Mouse (Mus musculus): ENCODE data around the gene Eme1. TPM values are rescaled to one million over a fixed set of nuclear protein-coding genes. Genes with fewer than 3 reads are reported as not detected.

Eme1 gene
- polyA plus RNA-seq (2012; rRNA removed), result 0.55 and 0.58 TPM in 2 replicates

DNA sequence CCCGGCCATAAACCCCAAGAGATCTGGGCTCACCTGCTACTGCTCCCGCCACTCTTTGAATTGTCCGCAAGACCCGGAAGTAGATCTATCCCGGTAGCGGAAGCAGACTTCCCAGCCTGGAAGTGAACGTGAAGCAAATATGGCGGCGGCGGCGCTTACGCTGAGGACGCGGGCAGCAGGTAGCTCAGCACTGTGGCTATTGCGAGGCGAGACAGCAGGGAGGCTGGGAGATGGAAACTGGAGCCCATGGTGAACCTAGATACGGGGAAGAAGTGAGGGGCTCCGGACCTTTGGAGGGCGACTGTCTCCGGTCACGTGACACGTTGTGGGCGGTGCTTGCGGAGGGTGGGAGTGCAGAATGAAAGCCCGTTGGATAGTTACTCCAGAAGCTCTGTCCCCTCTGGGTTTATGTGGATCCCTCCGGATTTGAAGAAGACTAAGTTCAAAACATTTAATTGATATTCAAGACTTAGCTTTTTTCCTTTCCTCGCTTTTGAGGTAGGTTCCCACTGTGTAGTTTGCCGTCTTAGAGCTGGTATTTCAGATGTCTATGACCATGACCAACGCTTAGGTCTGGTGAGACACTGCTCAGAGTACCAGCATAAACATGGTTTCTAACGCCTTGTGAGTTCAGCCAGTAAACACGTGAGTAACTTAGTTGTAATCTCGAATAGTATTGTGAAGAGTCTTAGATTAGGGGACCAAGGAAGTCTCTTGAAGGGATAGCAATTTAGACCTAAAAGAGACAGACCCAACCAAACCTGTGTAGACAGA is at the start of gene Eme1, which contains the start of gene Mrpl27:
TSS of gene Eme1 (minus strand) at position 302 of the 774 bp plus-strand sequence.
TSS of gene Mrpl27 (plus strand) at position 105 of the 774 bp plus-strand sequence.

GRCm38 (mm10) chr11:94676754-94677606 is 23.2 kb upstream of the Eme1 start, which contains the start of gene Xylt2:
Xylt2 (minus strand) TSS chr11:94677515.

DNA sequence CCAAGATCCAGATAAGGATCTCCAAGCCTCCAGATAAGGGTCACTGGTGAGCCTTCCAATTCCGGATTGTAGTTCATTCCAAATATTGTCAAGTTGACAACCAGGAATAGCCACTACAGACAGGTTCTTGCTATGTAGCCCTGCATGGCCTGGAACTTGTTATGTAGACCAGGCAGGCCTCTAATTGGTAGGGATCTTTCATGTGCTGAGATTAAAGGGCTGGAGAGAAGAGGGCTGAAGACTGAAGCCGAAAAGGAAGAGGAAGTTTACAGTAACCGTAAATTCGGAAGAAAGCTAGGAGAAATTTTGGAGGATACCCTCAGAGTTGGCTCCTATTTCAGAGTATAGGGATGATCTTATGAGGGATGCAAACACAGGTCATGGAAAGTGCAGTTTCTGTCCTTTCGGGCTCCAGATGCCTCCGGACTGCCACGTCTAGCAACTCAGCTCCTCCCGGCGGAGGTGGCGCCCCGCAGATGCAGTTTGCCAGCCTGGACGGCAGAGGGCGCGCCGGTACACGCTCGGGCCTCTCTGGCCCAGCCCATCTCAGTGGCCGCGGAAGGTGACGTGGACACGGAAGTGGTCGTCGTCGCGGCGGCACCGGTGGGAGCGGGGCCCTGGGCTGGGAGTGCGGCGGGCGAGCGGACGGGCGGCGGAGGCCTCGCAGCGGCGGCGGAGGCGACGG is 24.4 kb downstream of the Eme1 start, which contains the start of gene Lrrc59:
TSS of gene Lrrc59 (plus strand) at position 569 of the 685 bp plus-strand sequence.

GRCm38 (mm10) chr11:94601321-94602281 is 52.2 kb downstream of the Eme1 start, which contains the start of gene Acsf2:
Acsf2 (minus strand) TSS chr11:94601871.

Other genes with a start within 250 kb of the Eme1 start
- 5.4 and 8.9 TPM in 2 replicates for gene Cacna1g, start 179.8 kb downstream of the Eme1 start, polyA plus RNA-seq (2012; rRNA removed)
- gene Spata20, start 167.8 kb downstream of the Eme1 start, polyA plus RNA-seq (2012; rRNA removed), result 0.23 and 0.24 TPM in 2 replicates
- 58.6 and 121 TPM in 2 replicates for gene Epn3, start 154.0 kb downstream of the Eme1 start, polyA plus RNA-seq (2012; rRNA removed)
- gene Mycbpap, start 132.2 kb downstream of the Eme1 start, polyA plus RNA-seq (2012; rRNA removed), result 0.82 and 1.1 TPM in 2 replicates
- 5.7 and 6.0 TPM in 2 replicates for gene Rsad1, start 104.7 kb downstream of the Eme1 start, polyA plus RNA-seq (2012; rRNA removed)
- 15.3 and 21.6 TPM in 2 replicates for gene Chad, start 88.9 kb downstream of the Eme1 start, polyA plus RNA-seq (2012; rRNA removed)
- gene Acsf2, start 52.1 kb downstream of the Eme1 start, polyA plus RNA-seq (2012; rRNA removed), result 9.9 and 11.3 TPM in 2 replicates
- gene Lrrc59, start 24.2 kb downstream of the Eme1 start, polyA plus RNA-seq (2012; rRNA removed), result 31.1 and 39.8 TPM in 2 replicates
- 7.5 and 8.3 TPM in 2 replicates for gene Mrpl27, start 197 bp downstream of the Eme1 start, polyA plus RNA-seq (2012; rRNA removed)
- 15.4 and 16.1 TPM in 2 replicates for gene Xylt2, start 23.6 kb upstream of the Eme1 start, polyA plus RNA-seq (2012; rRNA removed)
- gene Gm11541, start 50.5 kb upstream of the Eme1 start, polyA plus RNA-seq (2012; rRNA removed), result not detected in 2 replicates
- 0.08 TPM in 1 of 2 replicates, not detected in the other for gene Cdc34b, start 87.8 kb upstream of the Eme1 start, polyA plus RNA-seq (2012; rRNA removed)
- gene Tmem92, start 128.7 kb upstream of the Eme1 start, polyA plus RNA-seq (2012; rRNA removed), result not detected in 2 replicates

All from stomach, adult 2 months (tissue).